Mouse (Mus musculus): ENCODE results near the gene Hoxd8. TPM values are rescaled to one million over a fixed set of nuclear protein-coding genes. Genes with fewer than 3 reads are reported as not detected.

Hoxd8 gene
- polyA plus RNA-seq, 1 experiment from 2014 or later = 0.09 TPM

GRCm38 (mm10) chr2:74674881-74675665 lies 29.3 kb upstream of the Hoxd8 start, which contains the start of gene Hoxd12:
Hoxd12 (plus strand) TSS chr2:74675013.
- Histone ChIP-seq H3K27me3 (replicated peaks; ENCODE audit: control insufficient read depth, insufficient read depth, low read length) (peaks cover 97% of the 10 kb centered on the region), H3K36me3 (ENCODE audit: control insufficient read depth, insufficient read depth, low read length) (no peaks in the 10 kb centered on the region), H3K9me3 (replicated peaks; ENCODE audit: control insufficient read depth, low read length) (no peaks in the 10 kb centered on the region), H3K27ac (ENCODE audit: low read depth, low read length) (no peak within 1 kb of the TSS), H3K4me3 (ENCODE audit: low read depth, low read length) (no peak within 1 kb of the TSS), H3K9ac (ENCODE audit: low read length) (no peak within 1 kb of the TSS), H3K4me1 (ENCODE audit: control insufficient read depth, insufficient read depth, low read length) (no peaks in the 10 kb centered on the region), H3K4me2 (ENCODE audit: low read length) (no peak within 1 kb of the TSS)
- ATAC-seq = no peak
- DNase-seq (ENCODE audit: low spot score) = no peak
- WGBS = 2% methylated on average over 47 of the region's 47 CpGs

GRCm38 (mm10) chr2:74675666-74676282 lies 28.6 kb upstream of the Hoxd8 start:
- DNase-seq (ENCODE audit: low spot score) (no peak), ATAC-seq (no peak)
- no peaks in the 10 kb centered on the region for H3K36me3 ChIP-seq (ENCODE audit: control insufficient read depth, insufficient read depth, low read length)
- H3K9ac ChIP-seq (ENCODE audit: low read length) = no peak overlapping the region
- H3K27ac ChIP-seq (ENCODE audit: low read depth, low read length) = no peak overlapping the region
- H3K4me1 ChIP-seq (ENCODE audit: control insufficient read depth, insufficient read depth, low read length) = no peaks in the 10 kb centered on the region
- peaks cover 100% of the 10 kb centered on the region for H3K27me3 ChIP-seq (replicated peaks; ENCODE audit: control insufficient read depth, insufficient read depth, low read length)
- H3K4me3 ChIP-seq (ENCODE audit: low read depth, low read length) = no peak overlapping the region
- no peaks in the 10 kb centered on the region for H3K9me3 ChIP-seq (replicated peaks; ENCODE audit: control insufficient read depth, low read length)
- 5% methylated on average over 24 of the region's 24 CpGs for WGBS
- no peak overlapping the region for H3K4me2 ChIP-seq (ENCODE audit: low read length)

GRCm38 (mm10) chr2:74676376-74677052 lies 27.9 kb upstream of the Hoxd8 start:
- no peak overlapping the region for H3K9ac ChIP-seq (ENCODE audit: low read length)
- no peak overlapping the region for H3K4me3 ChIP-seq (ENCODE audit: low read depth, low read length)
- WGBS = 3% methylated on average over 9 of the region's 9 CpGs
- no peak overlapping the region for H3K4me2 ChIP-seq (ENCODE audit: low read length)
- DNase-seq (ENCODE audit: low spot score) = no peak
- no peaks in the 10 kb centered on the region for H3K36me3 ChIP-seq (ENCODE audit: control insufficient read depth, insufficient read depth, low read length)
- ATAC-seq = no peak
- no peak overlapping the region for H3K27ac ChIP-seq (ENCODE audit: low read depth, low read length)
- H3K27me3 ChIP-seq (replicated peaks; ENCODE audit: control insufficient read depth, insufficient read depth, low read length) = peaks cover 100% of the 10 kb centered on the region
- no peaks in the 10 kb centered on the region for H3K4me1 ChIP-seq (ENCODE audit: control insufficient read depth, insufficient read depth, low read length)
- H3K9me3 ChIP-seq (replicated peaks; ENCODE audit: control insufficient read depth, low read length) = no peaks in the 10 kb centered on the region

- ATAC-seq (no peak), DNase-seq (ENCODE audit: low spot score) (no peak)
- WGBS = 9% methylated on average over 2 of the region's 2 CpGs
- Histone ChIP-seq H3K4me1 (ENCODE audit: control insufficient read depth, insufficient read depth, low read length) (no peaks in the 10 kb centered on the region), H3K36me3 (ENCODE audit: control insufficient read depth, insufficient read depth, low read length) (no peaks in the 10 kb centered on the region), H3K27ac (ENCODE audit: low read depth, low read length) (no peak overlapping the region), H3K9me3 (replicated peaks; ENCODE audit: control insufficient read depth, low read length) (no peaks in the 10 kb centered on the region), H3K27me3 (replicated peaks; ENCODE audit: control insufficient read depth, insufficient read depth, low read length) (peaks cover 100% of the 10 kb centered on the region), H3K4me2 (ENCODE audit: low read length) (no peak overlapping the region), H3K9ac (ENCODE audit: low read length) (no peak overlapping the region), H3K4me3 (ENCODE audit: low read depth, low read length) (no peak overlapping the region)
Measured at GRCm38 (mm10) chr2:74677106-74677505, 27.3 kb upstream of the Hoxd8 start.

GRCm38 (mm10) chr2:74678891-74679595 lies 25.4 kb upstream of the Hoxd8 start, which contains the start of gene Hoxd11:
Hoxd11 (plus strand) TSS chr2:74679557.
- no peak for DNase-seq (ENCODE audit: low spot score)
- WGBS = 2% methylated on average over 15 of the region's 15 CpGs
- Histone ChIP-seq H3K36me3 (ENCODE audit: control insufficient read depth, insufficient read depth, low read length) (no peaks in the 10 kb centered on the region), H3K4me2 (ENCODE audit: low read length) (no peak within 1 kb of the TSS), H3K27ac (ENCODE audit: low read depth, low read length) (no peak within 1 kb of the TSS), H3K27me3 (replicated peaks; ENCODE audit: control insufficient read depth, insufficient read depth, low read length) (peaks cover 100% of the 10 kb centered on the region), H3K9ac (ENCODE audit: low read length) (no peak within 1 kb of the TSS), H3K9me3 (replicated peaks; ENCODE audit: control insufficient read depth, low read length) (no peaks in the 10 kb centered on the region), H3K4me3 (ENCODE audit: low read depth, low read length) (no peak within 1 kb of the TSS), H3K4me1 (ENCODE audit: control insufficient read depth, insufficient read depth, low read length) (no peaks in the 10 kb centered on the region)
- ATAC-seq = no peak

- H3K9ac ChIP-seq (ENCODE audit: low read length) = no peak overlapping the region
- no peak overlapping the region for H3K4me2 ChIP-seq (ENCODE audit: low read length)
- H3K36me3 ChIP-seq (ENCODE audit: control insufficient read depth, insufficient read depth, low read length) = no peaks in the 10 kb centered on the region
- ATAC-seq (no peak), DNase-seq (ENCODE audit: low spot score) (no peak)
- no peaks in the 10 kb centered on the region for H3K4me1 ChIP-seq (ENCODE audit: control insufficient read depth, insufficient read depth, low read length)
- no peak overlapping the region for H3K27ac ChIP-seq (ENCODE audit: low read depth, low read length)
- no peak overlapping the region for H3K4me3 ChIP-seq (ENCODE audit: low read depth, low read length)
- WGBS = 2% methylated on average over 24 of the region's 26 CpGs
- H3K9me3 ChIP-seq (replicated peaks; ENCODE audit: control insufficient read depth, low read length) = no peaks in the 10 kb centered on the region
- H3K27me3 ChIP-seq (replicated peaks; ENCODE audit: control insufficient read depth, insufficient read depth, low read length) = peaks cover 100% of the 10 kb centered on the region
Measured at GRCm38 (mm10) chr2:74679596-74679971, 24.8 kb upstream of the Hoxd8 start.

GRCm38 (mm10) chr2:74679980-74680379 lies 24.4 kb upstream of the Hoxd8 start:
- no peaks in the 10 kb centered on the region for H3K4me1 ChIP-seq (ENCODE audit: control insufficient read depth, insufficient read depth, low read length)
- no peak overlapping the region for H3K9ac ChIP-seq (ENCODE audit: low read length)
- H3K4me3 ChIP-seq (ENCODE audit: low read depth, low read length) = no peak overlapping the region
- H3K27me3 ChIP-seq (replicated peaks; ENCODE audit: control insufficient read depth, insufficient read depth, low read length) = peaks cover 100% of the 10 kb centered on the region
- H3K36me3 ChIP-seq (ENCODE audit: control insufficient read depth, insufficient read depth, low read length) = no peaks in the 10 kb centered on the region
- no peak for DNase-seq (ENCODE audit: low spot score)
- no peaks in the 10 kb centered on the region for H3K9me3 ChIP-seq (replicated peaks; ENCODE audit: control insufficient read depth, low read length)
- no peak overlapping the region for H3K4me2 ChIP-seq (ENCODE audit: low read length)
- WGBS = under 1% methylated on average over 22 of the region's 23 CpGs
- H3K27ac ChIP-seq (ENCODE audit: low read depth, low read length) = no peak overlapping the region
- ATAC-seq = no peak

- Histone ChIP-seq H3K4me1 (ENCODE audit: control insufficient read depth, insufficient read depth, low read length) (no peaks in the 10 kb centered on the region), H3K9me3 (replicated peaks; ENCODE audit: control insufficient read depth, low read length) (no peaks in the 10 kb centered on the region), H3K4me2 (ENCODE audit: low read length) (no peak overlapping the region), H3K27me3 (replicated peaks; ENCODE audit: control insufficient read depth, insufficient read depth, low read length) (peaks cover 99% of the 10 kb centered on the region), H3K4me3 (ENCODE audit: low read depth, low read length) (no peak overlapping the region), H3K27ac (ENCODE audit: low read depth, low read length) (no peak overlapping the region), H3K36me3 (ENCODE audit: control insufficient read depth, insufficient read depth, low read length) (no peaks in the 10 kb centered on the region), H3K9ac (ENCODE audit: low read length) (no peak overlapping the region)
- DNase-seq (ENCODE audit: low spot score) (no peak), ATAC-seq (no peak)
- WGBS = 1% methylated on average over 21 of the region's 21 CpGs
Measured at GRCm38 (mm10) chr2:74680561-74681398, 23.6 kb upstream of the Hoxd8 start.

Measured in forebrain, embryonic 14.5 days (tissue).